Mouse (Mus musculus) liver, embryonic 16.5 days (tissue): Measurements from ENCODE around the gene Aspscr1. TPM values are rescaled to one million over a fixed set of nuclear protein-coding genes. Genes with fewer than 3 reads are reported as not detected.
"Not testable (repeated sequence)": the region's sequence is repeated elsewhere in the genome, so short reads cannot be mapped to it uniquely, and the experiment has no call there.

Source experiments
- ATAC-seq: fragments of 200-750 bp; cut with Nextera tagmentation; 2 replicates; pipeline ENCODE4 v1.8.0; 2017; ENCODE audit warnings: low read depth, mild to moderate bottlenecking, moderate number of reproducible peaks, moderate library complexity
- H3K27ac ChIP-seq: fragments of 300-500 bp; sonication (generic); 2 replicates; pipeline ENCODE4 v1.5.1; 2014; ENCODE audit warnings: mild to moderate bottlenecking, low read length
- H3K27me3 ChIP-seq: fragments of 300-500 bp; sonication (generic); 2 replicates; pipeline ENCODE4 v1.6.1; 2014; ENCODE audit warnings: low read depth, low read length, mixed read lengths; ENCODE audit not compliant: control insufficient read depth, insufficient read depth
- H3K36me3 ChIP-seq: fragments of 300-500 bp; sonication (generic); 2 replicates; pipeline ENCODE4 v1.6.1; 2014; ENCODE audit warnings: mild to moderate bottlenecking; ENCODE audit not compliant: control insufficient read depth, insufficient read depth
- H3K4me1 ChIP-seq: fragments of 300-500 bp; sonication (generic); 2 replicates; pipeline ENCODE4 v1.6.1; 2014; ENCODE audit warnings: low read depth, low read length, mixed read lengths; ENCODE audit not compliant: control insufficient read depth
- H3K4me2 ChIP-seq: fragments of 300-500 bp; sonication (generic); 2 replicates; pipeline ENCODE4 v1.6.1; 2014; ENCODE audit warnings: low read depth, low read length, mixed read lengths
- H3K4me3 ChIP-seq: fragments of 300-500 bp; sonication (generic); 2 replicates; pipeline ENCODE4 v1.5.1; 2014; ENCODE audit warnings: low read depth, mild to moderate bottlenecking, low read length
- H3K9ac ChIP-seq: fragments of 300-500 bp; sonication (generic); 2 replicates; pipeline ENCODE4 v1.6.1; 2014; ENCODE audit warnings: low read depth, low read length
- H3K9me3 ChIP-seq: fragments of 300-500 bp; sonication (generic); replicated peaks from 2 replicates; pipeline ENCODE4 v1.6.1; 2016; ENCODE audit warnings: low read length; ENCODE audit not compliant: control insufficient read depth
- WGBS: fragments of 180-500 bp; shearing (Covaris S2); extraction: QIAGEN DNeasy Blood & Tissue Kit; methylation state at CpG from one replicate; pipeline ENCODE4 v1.1.7; 2014; ENCODE audit not compliant: insufficient replicate concordance; 5-methylcytosine and 5-hydroxymethylcytosine counted together
- polyA plus RNA-seq: library from polyadenylated mRNA; unstranded; fragments of >200 nt; fragmentation: Nextera tagmentation; extraction: Ambion mirVana; gene quantifications from 2 replicates; pipeline ENCODE4 v1.2.1, GENCODE M21; 2015

The Aspscr1 gene
- polyA plus RNA-seq, 1 experiment from 2014 or later = 44.7 TPM

DNA sequence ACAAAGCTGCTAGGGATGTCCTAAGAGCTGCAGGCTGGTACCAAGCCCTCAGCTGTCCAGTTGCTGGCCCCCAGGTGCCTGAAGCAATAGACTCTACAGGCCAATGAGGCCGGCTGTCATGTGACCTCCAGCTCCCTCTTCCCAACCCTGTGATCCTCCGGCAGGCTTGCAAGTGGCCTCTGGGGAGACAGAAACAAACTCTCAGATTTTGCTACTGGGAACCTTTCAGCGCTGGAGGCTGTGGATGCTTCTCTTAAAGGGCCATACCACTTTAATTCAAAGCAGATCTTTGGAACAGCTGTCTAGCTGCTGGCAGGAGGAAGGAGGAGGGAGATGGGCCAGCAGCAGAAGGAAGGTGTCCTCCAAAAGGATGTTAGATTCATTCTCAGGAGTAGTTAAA lies 6.2 kb upstream of the Aspscr1 start:
- peaks cover 33% of the 10 kb centered on the region for H3K27me3 ChIP-seq

DNA sequence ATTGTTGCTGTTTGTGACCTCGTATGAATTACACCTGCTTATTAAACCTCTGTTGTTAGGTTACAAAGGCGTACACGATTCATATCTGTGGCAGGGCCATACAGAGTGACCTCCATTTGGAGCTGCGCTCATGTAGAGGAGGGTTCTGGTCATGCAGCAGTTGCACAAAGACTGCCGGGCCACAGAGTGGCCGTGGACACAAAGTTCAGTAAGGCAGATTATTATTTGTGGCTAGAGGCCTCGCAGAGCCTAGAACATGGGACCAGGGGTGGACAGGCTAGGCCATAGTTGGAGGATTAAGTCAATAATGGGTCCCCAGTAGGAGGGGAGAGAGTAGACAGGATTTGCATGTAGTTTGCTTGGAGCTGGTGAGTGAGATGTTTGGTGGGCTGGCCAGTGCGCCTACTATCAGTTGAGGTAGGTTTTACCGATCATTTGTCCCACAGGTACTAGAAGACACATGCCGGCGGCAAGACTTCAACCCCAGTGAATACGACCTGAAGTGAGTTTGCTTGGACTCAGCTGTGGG lies 885 bp downstream of the Aspscr1 start:
- Histone ChIP-seq H3K4me1 (peaks cover 14% of the 10 kb centered on the region), H3K9ac (peak overlapping the region; percentile 79), H3K4me2 (peak overlapping the region; percentile 75), H3K4me3 (peak overlapping the region; percentile 83), H3K27ac (peak overlapping the region; percentile 64), H3K27me3 (no peaks in the 10 kb centered on the region), H3K9me3 (no peaks in the 10 kb centered on the region), H3K36me3 (no peaks in the 10 kb centered on the region)
- ATAC-seq = peak; percentile 2; the same call in 1 of the 2 replicates
- 22% methylated on average over 12 of the region's 12 CpGs for WGBS

More for the DNA sequence above, 6.2 kb upstream of the Aspscr1 start:
- Histone ChIP-seq H3K4me1 (no peaks in the 10 kb centered on the region), H3K36me3 (no peaks in the 10 kb centered on the region), H3K4me2 (no peak overlapping the region), H3K9ac (no peak overlapping the region), H3K4me3 (no peak overlapping the region), H3K9me3 (no peaks in the 10 kb centered on the region), H3K27ac (no peak overlapping the region)
- WGBS = 29% methylated on average over 3 of the region's 3 CpGs
- no peak for ATAC-seq

DNA sequence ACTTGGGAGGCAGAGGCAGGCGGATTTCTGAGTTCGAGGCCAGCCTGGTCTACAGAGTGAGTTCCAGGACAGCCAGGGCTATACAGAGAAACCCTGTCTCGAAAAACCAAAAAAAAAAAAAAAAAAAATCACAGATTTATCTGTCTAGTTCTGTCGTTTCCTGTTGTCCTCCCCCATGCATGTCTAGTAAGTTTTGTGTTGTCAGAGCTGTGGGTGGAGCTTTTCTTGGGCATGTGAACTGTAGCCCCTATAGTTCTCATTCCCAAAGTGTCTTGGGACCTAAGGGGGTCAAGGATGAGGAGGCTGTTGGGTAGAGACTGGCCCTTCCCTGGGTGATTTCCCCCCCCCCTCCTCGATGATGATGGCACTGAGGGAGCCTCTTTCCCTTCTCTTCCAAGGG lies 3.1 kb downstream of the Aspscr1 start:
- ATAC-seq, H3K9ac ChIP-seq, H3K36me3 ChIP-seq, H3K9me3 ChIP-seq, H3K4me2 ChIP-seq, H3K4me3 ChIP-seq, H3K27me3 ChIP-seq, H3K27ac ChIP-seq: not testable (repeated sequence)
- 65% methylated on average over 3 of the region's 5 CpGs for WGBS
- peaks cover 14% of the 10 kb centered on the region for H3K4me1 ChIP-seq

DNA sequence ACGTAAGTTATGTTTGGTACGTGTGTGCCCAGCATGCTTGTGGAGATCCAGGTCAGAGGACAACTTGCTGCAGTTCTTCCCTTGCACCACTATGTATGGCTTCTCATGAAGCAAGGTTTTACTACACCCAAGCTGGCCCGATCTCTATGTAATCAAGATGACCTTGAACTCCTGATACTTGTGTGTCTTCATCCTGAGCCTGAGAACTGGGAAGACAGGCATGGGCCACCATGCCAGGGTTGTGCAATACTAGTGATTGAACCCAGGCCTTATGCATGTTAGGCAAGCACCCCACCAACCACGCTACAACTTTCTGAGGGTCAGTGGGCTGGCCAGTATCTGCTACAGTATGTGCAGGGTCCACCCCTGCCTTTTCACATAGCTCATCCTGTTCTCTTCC lies 4.2 kb downstream of the Aspscr1 start:
- Histone ChIP-seq H3K4me2 (no peak overlapping the region), H3K4me3 (no peak overlapping the region), H3K9me3 (no peaks in the 10 kb centered on the region), H3K9ac (no peak overlapping the region), H3K27me3 (no peaks in the 10 kb centered on the region), H3K27ac (no peak overlapping the region), H3K4me1 (peaks cover 14% of the 10 kb centered on the region), H3K36me3 (0 out of 2 replicates have a peak, but pooled peaks cover 2% of the 10 kb centered on the region)
- 75% methylated on average over 4 of the region's 4 CpGs for WGBS
- no peak for ATAC-seq

DNA sequence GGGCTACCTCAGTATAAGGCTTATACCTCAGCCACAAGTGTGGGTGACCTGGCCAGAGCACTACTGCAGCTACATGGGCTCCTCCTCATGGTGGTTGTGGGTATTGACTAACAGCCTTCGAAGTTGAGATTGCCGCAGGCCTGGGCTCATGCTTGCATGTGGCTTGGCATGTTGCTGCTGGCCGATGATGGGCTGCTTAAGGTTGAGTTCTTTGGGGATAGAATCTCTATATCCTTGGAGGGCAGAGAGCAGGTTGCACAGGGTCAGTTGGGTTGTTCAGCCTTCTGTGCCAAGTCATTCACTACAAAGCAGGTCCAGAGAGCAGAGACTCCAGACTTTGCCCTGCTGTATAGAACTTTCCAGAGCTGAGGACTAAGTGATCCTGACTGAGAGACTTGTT lies 7.1 kb downstream of the Aspscr1 start:
- Histone ChIP-seq H3K9ac (no peak overlapping the region), H3K4me3 (no peak overlapping the region), H3K4me1 (no peaks in the 10 kb centered on the region), H3K36me3 (0 out of 2 replicates have a peak, but pooled peaks cover 2% of the 10 kb centered on the region), H3K9me3 (no peaks in the 10 kb centered on the region), H3K27ac (no peak overlapping the region), H3K27me3 (no peaks in the 10 kb centered on the region), H3K4me2 (no peak overlapping the region)
- peak; percentile 53; the same call in 1 of the 2 replicates for ATAC-seq
- 71% methylated on average over 3 of the region's 3 CpGs for WGBS

DNA sequence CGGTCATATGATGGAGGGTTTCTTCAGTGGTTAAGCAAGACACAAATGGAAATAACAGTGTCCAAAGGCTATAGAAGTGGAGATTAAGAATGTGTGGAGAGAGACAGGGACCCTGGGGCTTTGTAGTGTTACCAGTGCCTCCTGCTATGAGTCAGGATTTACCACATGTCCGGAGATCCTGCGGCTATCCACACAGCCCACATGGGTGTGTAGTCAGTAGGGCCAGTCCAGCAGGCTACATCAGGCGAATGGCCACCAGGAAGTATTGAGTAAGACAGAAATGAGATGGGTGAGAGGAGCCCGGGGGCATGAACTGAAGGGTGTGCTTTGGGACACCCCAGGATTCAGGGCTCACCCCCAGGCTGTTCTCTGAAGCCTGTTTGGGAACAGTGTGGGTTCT lies 9.9 kb downstream of the Aspscr1 start:
- Histone ChIP-seq H3K9me3 (no peaks in the 10 kb centered on the region), H3K4me1 (peaks cover 3% of the 10 kb centered on the region; the same call in 1 of the 2 replicates), H3K9ac (no peak overlapping the region), H3K4me3 (no peak overlapping the region), H3K4me2 (no peak overlapping the region), H3K36me3 (0 out of 2 replicates have a peak, but pooled peaks cover 2% of the 10 kb centered on the region), H3K27me3 (no peaks in the 10 kb centered on the region), H3K27ac (no peak overlapping the region)
- no peak for ATAC-seq
- WGBS = 69% methylated on average over 5 of the region's 5 CpGs

DNA sequence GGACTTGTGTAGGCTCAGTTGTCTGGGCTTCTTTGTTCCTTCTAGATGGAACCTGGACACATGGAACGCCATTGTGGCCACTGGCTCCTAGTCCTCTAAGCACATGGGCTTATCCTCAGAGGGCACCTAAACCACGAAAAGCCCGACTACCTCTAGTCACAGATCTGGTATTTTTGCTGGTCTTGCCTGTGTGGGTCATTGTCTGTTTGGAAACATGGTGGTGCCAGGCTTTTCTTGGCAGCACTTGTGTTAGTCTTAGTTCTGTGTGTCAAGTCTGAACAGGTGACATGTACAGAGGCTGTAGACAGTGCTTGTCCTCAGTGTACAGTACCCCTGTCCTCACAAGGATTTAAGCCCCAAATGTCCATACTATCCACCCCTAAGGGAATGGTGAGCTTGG lies 10.8 kb downstream of the Aspscr1 start:
- WGBS = 53% methylated on average over 3 of the region's 3 CpGs
- no peak overlapping the region for H3K9ac ChIP-seq
- H3K36me3 ChIP-seq = 0 out of 2 replicates have a peak, but pooled peaks cover 2% of the 10 kb centered on the region
- no peak overlapping the region for H3K27ac ChIP-seq
- no peaks in the 10 kb centered on the region for H3K27me3 ChIP-seq
- no peak overlapping the region for H3K4me2 ChIP-seq
- no peak overlapping the region for H3K4me3 ChIP-seq
- peaks cover 3% of the 10 kb centered on the region; the same call in 1 of the 2 replicates for H3K4me1 ChIP-seq
- ATAC-seq = no peak
- H3K9me3 ChIP-seq = no peaks in the 10 kb centered on the region

DNA sequence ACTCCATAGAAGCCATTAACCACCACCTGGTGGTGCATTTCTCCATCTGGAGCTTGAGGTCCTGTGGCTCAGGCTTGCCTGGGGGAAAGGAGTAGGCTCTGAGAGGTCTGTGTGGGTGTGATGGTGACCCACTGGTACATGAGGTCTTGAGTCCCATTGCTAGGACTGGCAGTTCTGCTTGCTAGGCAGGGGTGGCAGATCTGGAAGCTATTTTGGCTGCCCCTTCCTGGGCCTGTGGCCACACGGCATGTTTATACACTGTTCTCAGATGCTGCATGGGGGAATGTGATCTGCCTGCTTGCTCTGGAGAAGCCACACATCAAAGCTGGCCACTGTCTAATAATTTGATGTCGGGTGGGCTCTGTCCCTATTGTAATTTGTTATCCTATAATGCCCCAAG lies 11.3 kb downstream of the Aspscr1 start:
- WGBS = 66% methylated on average over 2 of the region's 2 CpGs
- no peak for ATAC-seq
- H3K4me1 ChIP-seq = peaks cover 3% of the 10 kb centered on the region; the same call in 1 of the 2 replicates
- H3K4me3 ChIP-seq = no peak overlapping the region
- H3K27me3 ChIP-seq = no peaks in the 10 kb centered on the region
- H3K27ac ChIP-seq = no peak overlapping the region
- no peak overlapping the region for H3K4me2 ChIP-seq
- 0 out of 2 replicates have a peak, but pooled peaks cover 2% of the 10 kb centered on the region for H3K36me3 ChIP-seq
- no peak overlapping the region for H3K9ac ChIP-seq
- no peaks in the 10 kb centered on the region for H3K9me3 ChIP-seq

DNA sequence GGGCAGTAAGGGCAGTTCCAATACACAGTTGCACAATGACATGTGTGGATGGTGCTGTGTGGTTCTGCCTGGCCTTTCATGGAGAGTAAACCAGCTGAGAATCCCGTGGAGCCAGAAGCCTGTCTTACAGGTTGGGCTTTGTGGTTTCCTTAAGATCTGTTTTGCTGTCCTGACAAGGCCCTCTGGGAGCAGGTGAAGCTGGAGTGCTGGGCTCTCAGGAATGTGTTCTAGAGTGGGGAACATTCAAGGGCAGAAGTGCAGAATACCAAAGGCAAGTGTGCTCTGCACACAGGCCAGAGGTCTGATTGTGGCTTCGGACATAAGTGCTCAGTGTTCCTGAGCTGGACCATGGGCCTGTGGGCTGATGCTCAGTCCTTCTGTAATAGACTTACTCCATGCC lies 11.9 kb downstream of the Aspscr1 start:
- Histone ChIP-seq H3K4me2 (no peak overlapping the region), H3K9me3 (no peaks in the 10 kb centered on the region), H3K27me3 (no peaks in the 10 kb centered on the region), H3K4me3 (no peak overlapping the region), H3K27ac (no peak overlapping the region), H3K36me3 (0 out of 2 replicates have a peak, but pooled peaks cover 2% of the 10 kb centered on the region), H3K4me1 (peaks cover 3% of the 10 kb centered on the region; the same call in 1 of the 2 replicates), H3K9ac (no peak overlapping the region)
- 71% methylated on average over 2 of the region's 2 CpGs for WGBS
- ATAC-seq = no peak
